Comparison of ENCODE assay signal across 11 mouse cellular contexts in genomic region chr3:149115901-149116300, GRCm38 (mm10).
DNase-seq lines count a peak whose midpoint lies in the region; ATAC-seq lines count a peak whose summit lies in the region.
"Had no signal": no experiment of that assay in that cellular context is flagged by ENCODE, and none has a peak within 500 bp of the region (broad histone marks: within the 10 kb centered on the region; RNA-seq: fewer than 3 reads in every experiment).

No protein-coding gene starts in this region.

- no peak overlapping the region for H3K4me2 ChIP-seq in forebrain, embryonic 15.5 days (replicated peaks)
- H3K4me2 ChIP-seq: embryonic facial prominence, embryonic 13.5 days had no signal

- H3K4me1 ChIP-seq in forebrain, embryonic 15.5 days, result no peaks in the 10 kb centered on the region

- WGBS in forebrain, embryonic 15.5 days, result 57% methylated on average over 12 of the region's 12 CpGs

- H3K27ac ChIP-seq in forebrain, embryonic 15.5 days (replicated peaks), result no peak overlapping the region
- H3K27ac ChIP-seq: embryonic facial prominence, embryonic 13.5 days had no signal

- H3K4me3 ChIP-seq in forebrain, embryonic 15.5 days, result no peak overlapping the region
- H3K4me3 ChIP-seq: embryonic facial prominence, embryonic 13.5 days had no signal

- peak; percentile 20 for DNase-seq in gastrocnemius, postnatal 10 days
- no peak for DNase-seq in gastrocnemius, postnatal 25 days
- DNase-seq in urinary bladder, postnatal 14 days (ENCODE audit: low spot score), result peak; percentile 17
- DNase-seq in urinary bladder, adult 2 months (ENCODE audit: low spot score), result no peak
- DNase-seq in heart, postnatal 10 days, result peak; percentile 55 to 59
- DNase-seq in adrenal gland, postnatal 4 days (ENCODE audit: low spot score in 2 of 2), result no peak
- DNase-seq: cerebellum, adult 9-10 months; liver; thymus, adult 2 months had no signal

- H3K9me3 ChIP-seq in forebrain, embryonic 15.5 days, result no peaks in the 10 kb centered on the region
- H3K9me3 ChIP-seq: embryonic facial prominence, embryonic 13.5 days had no signal

- H3K27me3 ChIP-seq in forebrain, embryonic 15.5 days, result no peaks in the 10 kb centered on the region
- H3K27me3 ChIP-seq: embryonic facial prominence, embryonic 13.5 days had no signal

- H3K36me3 ChIP-seq in forebrain, embryonic 15.5 days, result no peaks in the 10 kb centered on the region
- H3K36me3 ChIP-seq: embryonic facial prominence, embryonic 13.5 days had no signal

- no peak overlapping the region for H3K9ac ChIP-seq in forebrain, embryonic 15.5 days (replicated peaks)
- H3K9ac ChIP-seq: embryonic facial prominence, embryonic 13.5 days had no signal

- intact Hi-C loops in heart, postnatal 10 days (cut with DNase I), result no loop called here

- ATAC-seq in forebrain, embryonic 15.5 days (replicated peaks), result no peak

Comparison
In these comparisons a context has a peak if more than half of its experiments do, and no peak if none do; other contexts are left out.
1. DNase-seq: peak in gastrocnemius, postnatal 10 days (single experiment), urinary bladder, postnatal 14 days (single experiment) and heart, postnatal 10 days (2 of 2); none in gastrocnemius, postnatal 25 days (single experiment), urinary bladder, adult 2 months (single experiment) and adrenal gland, postnatal 4 days (0 of 2).